Comparison of ENCODE assay signal across 1 mouse cellular context in the genomic region with DNA sequence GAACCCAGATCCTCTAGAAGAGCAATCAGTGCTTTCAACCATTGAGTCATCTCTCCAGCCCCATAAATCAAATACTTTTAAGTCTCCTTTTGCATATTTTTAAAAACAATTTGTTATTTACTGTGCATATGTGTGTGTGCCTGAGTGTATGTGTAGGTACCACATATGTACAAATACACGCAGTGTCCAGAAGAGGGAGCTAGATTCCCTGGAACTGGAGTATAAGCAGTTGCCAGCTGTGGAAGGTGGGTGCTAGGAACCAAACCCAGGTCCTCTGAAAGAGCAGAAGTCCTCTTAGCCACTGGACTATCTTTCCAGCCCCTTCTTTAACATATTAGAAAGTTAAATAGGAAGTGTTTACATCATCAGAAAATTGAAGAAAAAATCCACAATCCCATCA.
TF ChIP-seq lines count a peak whose summit lies in the region.

No protein-coding gene starts in this region.

TF ChIP-seq in MEL, 35 proteins besides CTCF, POLR2A, EP300 and RAD21 (continued from another document):
- no peak for TF ChIP-seq KAT2A (conservative IDR thresholded peaks at IDR 0.05; ENCODE audit: low read depth, low read length)
